Comparison of ENCODE assay signal across 8 mouse cellular contexts in the genomic region with DNA sequence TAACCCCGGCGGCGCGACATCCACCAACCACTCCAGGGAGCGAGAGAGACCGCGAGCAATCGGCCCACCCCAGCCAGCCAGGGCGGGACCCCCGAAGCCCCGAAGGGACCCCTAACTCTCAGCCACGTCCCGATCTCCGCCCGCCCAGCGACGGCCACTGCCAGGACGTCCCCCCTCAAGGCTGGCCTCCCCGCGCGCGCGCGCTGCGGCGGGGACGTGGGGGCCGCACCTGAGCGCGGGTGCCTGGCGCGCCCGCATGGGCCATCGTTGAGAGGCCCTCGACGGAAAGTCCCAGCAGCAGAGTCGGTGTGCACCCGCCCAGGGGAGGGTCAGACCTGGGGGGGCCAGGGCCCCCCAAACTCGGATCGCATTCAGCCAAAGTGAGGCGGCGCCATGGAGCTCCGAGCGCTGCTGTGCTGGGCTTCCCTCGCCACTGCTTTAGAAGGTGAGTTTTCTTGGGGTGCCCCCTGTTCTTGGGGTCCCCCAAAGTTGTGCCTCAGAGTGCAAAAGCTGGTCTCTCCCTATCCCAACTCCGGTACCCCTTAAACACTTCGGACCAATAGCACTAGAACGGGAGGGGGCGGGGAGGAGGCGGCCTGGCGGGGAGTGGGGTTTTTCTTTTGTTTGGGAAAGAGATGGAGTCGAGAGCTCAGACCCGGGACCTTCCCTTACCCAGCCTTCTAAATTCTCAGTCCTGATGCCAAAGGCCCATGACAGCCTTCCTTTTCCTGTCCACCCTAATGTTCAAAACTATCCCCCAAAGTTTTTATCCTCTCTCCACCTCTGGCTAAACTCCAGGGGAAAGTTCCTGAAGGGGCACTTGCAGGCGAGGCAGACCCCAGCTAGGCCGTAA. TPM values are rescaled to one million over a fixed set of nuclear protein-coding genes. Genes with fewer than 3 reads are reported as not detected.
DNase-seq lines count a peak whose midpoint lies in the region; ATAC-seq and TF ChIP-seq lines count a peak whose summit lies in the region.

No protein-coding gene starts in this region.

- no peak for TF ChIP-seq CTCF in C2C12 (IDR thresholded peaks at IDR 0.05; ENCODE audit: control insufficient read depth, insufficient read depth, insufficient read length)

- H3K27ac ChIP-seq in forebrain, embryonic 16.5 days (ENCODE audit: low read length) = peak overlapping the region; percentile 53; the same call in 1 of the 2 replicates
- peak overlapping the region; percentile 76 for H3K27ac ChIP-seq in liver, embryonic 15.5 days (replicated peaks)

- peaks cover 61% of the 10 kb centered on the region for H3K27me3 ChIP-seq in erythroblast, embryonic 14.5 days (ENCODE audit: control insufficient read depth)
- no peaks in the 10 kb centered on the region for H3K27me3 ChIP-seq in C2C12 (ENCODE audit: control insufficient read depth, insufficient read depth, insufficient read length)
- H3K27me3 ChIP-seq in forebrain, embryonic 16.5 days (replicated peaks; ENCODE audit: control insufficient read depth, insufficient read depth, low read length) = peaks cover 6% of the 10 kb centered on the region; the same call in 1 of the 2 replicates
- peaks cover 63% of the 10 kb centered on the region for H3K27me3 ChIP-seq in liver, embryonic 15.5 days

- H3K79me3 ChIP-seq in C2C12 (ENCODE audit: low read depth) = peaks cover 21% of the 10 kb centered on the region

- DNase-seq in right cerebral cortex, postnatal 10 days (ENCODE audit: low spot score in 2 of 2) = no peak
- DNase-seq in frontal cortex, postnatal 25 days (ENCODE audit: low spot score in 2 of 2) = no peak
- no peak for DNase-seq in ovary, postnatal 14 days (ENCODE audit: low spot score)

- H3K4me1 ChIP-seq in erythroblast, embryonic 14.5 days (ENCODE audit: control insufficient read depth) = no peaks in the 10 kb centered on the region
- peaks cover 42% of the 10 kb centered on the region for H3K4me1 ChIP-seq in forebrain, embryonic 16.5 days (replicated peaks; ENCODE audit: control insufficient read depth, insufficient read depth, low read length)
- peaks cover 10% of the 10 kb centered on the region; the same call in 1 of the 2 replicates for H3K4me1 ChIP-seq in liver, embryonic 15.5 days (replicated peaks)

- H3K36me3 ChIP-seq in erythroblast, embryonic 14.5 days (ENCODE audit: control insufficient read depth) = peaks cover 5% of the 10 kb centered on the region; the same call in 1 of the 2 replicates
- peaks cover 10% of the 10 kb centered on the region for H3K36me3 ChIP-seq in C2C12 (ENCODE audit: control insufficient read depth, insufficient read depth)
- no peaks in the 10 kb centered on the region for H3K36me3 ChIP-seq in forebrain, embryonic 16.5 days (ENCODE audit: control insufficient read depth, insufficient read depth)
- H3K36me3 ChIP-seq in liver, embryonic 15.5 days (replicated peaks) = peaks cover 8% of the 10 kb centered on the region; the same call in 1 of the 2 replicates

- H3K9ac ChIP-seq in forebrain, embryonic 16.5 days (replicated peaks; ENCODE audit: low read depth, low read length) = peak overlapping the region; percentile 82
- peak overlapping the region; percentile 42 for H3K9ac ChIP-seq in liver, embryonic 15.5 days

- peak overlapping the region; percentile 99 for H3K4me2 ChIP-seq in forebrain, embryonic 16.5 days (ENCODE audit: low read length)
- peak overlapping the region; percentile 53 for H3K4me2 ChIP-seq in liver, embryonic 15.5 days

- under 1% methylated on average over 54 of the region's 55 CpGs for WGBS in forebrain, embryonic 16.5 days
- WGBS in liver, embryonic 15.5 days (ENCODE audit: insufficient replicate concordance) = 2% methylated on average over 55 of the region's 55 CpGs

- H3ac ChIP-seq in C2C12 (ENCODE audit: control insufficient read depth, insufficient read length, low read depth) = peak overlapping the region; percentile 83

- H3K4me3 ChIP-seq in erythroblast, embryonic 14.5 days (replicated peaks) = peak overlapping the region; percentile 56
- peak overlapping the region; percentile 72 for H3K4me3 ChIP-seq in C2C12 (ENCODE audit: insufficient read depth, poor library complexity, severe bottlenecking)
- H3K4me3 ChIP-seq in forebrain, embryonic 16.5 days (replicated peaks; ENCODE audit: low read length) = peak overlapping the region; percentile 72
- H3K4me3 ChIP-seq in liver, embryonic 15.5 days (replicated peaks) = peak overlapping the region; percentile 58

- H3K79me2 ChIP-seq in C2C12 (ENCODE audit: control insufficient read depth, insufficient read depth) = peaks cover 47% of the 10 kb centered on the region

- no peak for ATAC-seq in erythroblast, adult 5-6 weeks (replicated peaks; ENCODE audit: low FRiP score, poor library complexity, severe bottlenecking)
- peak; percentile 48 for ATAC-seq in forebrain, embryonic 16.5 days
- peak; percentile 7; the same call in 1 of the 2 replicates for ATAC-seq in liver, embryonic 15.5 days (ENCODE audit: insufficient read depth)

- no peaks in the 10 kb centered on the region for H3K9me3 ChIP-seq in erythroblast, embryonic 14.5 days (ENCODE audit: control insufficient read depth, low read length)
- H3K9me3 ChIP-seq in forebrain, embryonic 16.5 days (ENCODE audit: control insufficient read depth, low read length) = no peaks in the 10 kb centered on the region
- no peaks in the 10 kb centered on the region for H3K9me3 ChIP-seq in liver, embryonic 15.5 days (replicated peaks)

TF ChIP-seq in C2C12, 6 proteins besides CTCF, POLR2A, EP300 and RAD21:
- TF ChIP-seq USF1 (IDR thresholded peaks at IDR 0.05; ENCODE audit: low read depth) (no peak), FOSL1 (IDR thresholded peaks at IDR 0.05; ENCODE audit: insufficient read depth, low read length, poor library complexity, severe bottlenecking) (no peak), CEBPB (IDR thresholded peaks at IDR 0.05; ENCODE audit: low read depth) (no peak), MYOD1 (IDR thresholded peaks at IDR 0.05; ENCODE audit: control insufficient read depth, insufficient read length, low read depth) (no peak), MAX (IDR thresholded peaks at IDR 0.05) (no peak)

RNA-seq across cellular contexts. Expression of gene Ephb4, which starts 0.5 kb away (rescaled TPM):
- 0.04 and 0.07 TPM in 2 replicates for polyA plus RNA-seq in erythroblast, embryonic 14.5 days (2012)
- not detected in 2 replicates for total RNA-seq in erythroblast, adult 5-6 weeks (2015; ENCODE audit: low replicate concordance)
- total RNA-seq in erythroblast, adult 5-6 weeks (2017; ENCODE audit: low replicate concordance) = not detected in 2 replicates
- polyA plus RNA-seq in C2C12 (2012; fragmentation: generic; extraction: Trizol) = 25.2 TPM
- 6.1 and 8.1 TPM in 2 replicates for polyA plus RNA-seq in forebrain, embryonic 16.5 days (2015; fragmentation: Nextera tagmentation; extraction: Ambion mirVana)
- polyA plus RNA-seq in liver, embryonic 15.5 days (2015; fragmentation: Nextera tagmentation; extraction: Ambion mirVana) = 7.6 and 8.6 TPM in 2 replicates

RNA-seq across cellular contexts. Expression of gene Slc12a9, which starts 17.0 kb away (rescaled TPM):
- polyA plus RNA-seq in erythroblast, embryonic 14.5 days (2012) = 0.05 and 0.06 TPM in 2 replicates
- total RNA-seq in erythroblast, adult 5-6 weeks (2015; ENCODE audit: low replicate concordance) = 1.9 TPM in 2 replicates
- 0.43 and 0.98 TPM in 2 replicates for total RNA-seq in erythroblast, adult 5-6 weeks (2017; ENCODE audit: low replicate concordance)
- polyA plus RNA-seq in C2C12 (2012; fragmentation: generic; extraction: Trizol) = 7.3 TPM
- polyA plus RNA-seq in forebrain, embryonic 16.5 days (2015; fragmentation: Nextera tagmentation; extraction: Ambion mirVana) = 17.7 and 26.0 TPM in 2 replicates
- 3.2 and 3.8 TPM in 2 replicates for polyA plus RNA-seq in liver, embryonic 15.5 days (2015; fragmentation: Nextera tagmentation; extraction: Ambion mirVana)

RNA-seq across cellular contexts. Expression of gene Trip6, which starts 36.2 kb away (rescaled TPM):
- polyA plus RNA-seq in erythroblast, embryonic 14.5 days (2012) = 0.51 and 0.54 TPM in 2 replicates
- 0.96 and 2.1 TPM in 2 replicates for total RNA-seq in erythroblast, adult 5-6 weeks (2015; ENCODE audit: low replicate concordance)
- total RNA-seq in erythroblast, adult 5-6 weeks (2017; ENCODE audit: low replicate concordance) = 2.6 TPM in 1 of 2 replicates, not detected in the other
- polyA plus RNA-seq in C2C12 (2012; fragmentation: generic; extraction: Trizol) = 80.0 TPM
- 17.0 and 17.9 TPM in 2 replicates for polyA plus RNA-seq in forebrain, embryonic 16.5 days (2015; fragmentation: Nextera tagmentation; extraction: Ambion mirVana)
- 8.2 and 11.2 TPM in 2 replicates for polyA plus RNA-seq in liver, embryonic 15.5 days (2015; fragmentation: Nextera tagmentation; extraction: Ambion mirVana)

RNA-seq across cellular contexts. Expression of gene Srrt, which starts 43.0 kb away (rescaled TPM):
- 73.3 and 89.6 TPM in 2 replicates for polyA plus RNA-seq in erythroblast, embryonic 14.5 days (2012)
- 85.7 and 166 TPM in 2 replicates for total RNA-seq in erythroblast, adult 5-6 weeks (2015; ENCODE audit: low replicate concordance)
- 227 and 383 TPM in 2 replicates for total RNA-seq in erythroblast, adult 5-6 weeks (2017; ENCODE audit: low replicate concordance)
- 130 TPM for polyA plus RNA-seq in C2C12 (2012; fragmentation: generic; extraction: Trizol)
- 119 and 125 TPM in 2 replicates for polyA plus RNA-seq in forebrain, embryonic 16.5 days (2015; fragmentation: Nextera tagmentation; extraction: Ambion mirVana)
- 68.0 and 76.9 TPM in 2 replicates for polyA plus RNA-seq in liver, embryonic 15.5 days (2015; fragmentation: Nextera tagmentation; extraction: Ambion mirVana)

RNA-seq across cellular contexts. Expression of gene Ufsp1, which starts 56.0 kb away (rescaled TPM):
- 14.1 and 16.4 TPM in 2 replicates for polyA plus RNA-seq in erythroblast, embryonic 14.5 days (2012)
- total RNA-seq in erythroblast, adult 5-6 weeks (2015; ENCODE audit: low replicate concordance) = 19.0 and 21.7 TPM in 2 replicates
- total RNA-seq in erythroblast, adult 5-6 weeks (2017; ENCODE audit: low replicate concordance) = 16.6 and 27.9 TPM in 2 replicates
- 10.6 TPM for polyA plus RNA-seq in C2C12 (2012; fragmentation: generic; extraction: Trizol)
- polyA plus RNA-seq in forebrain, embryonic 16.5 days (2015; fragmentation: Nextera tagmentation; extraction: Ambion mirVana) = 6.1 and 8.9 TPM in 2 replicates
- polyA plus RNA-seq in liver, embryonic 15.5 days (2015; fragmentation: Nextera tagmentation; extraction: Ambion mirVana) = 7.4 and 9.6 TPM in 2 replicates
